Mouse (Mus musculus): ENCODE data around the gene Psma2.

Psma2 gene

GRCm38 (mm10) chr13:14612926-14613529, at the start of gene Psma2, which contains the start of gene Mrpl32:
Gene Psma2, plus strand, starts transcription at chr13:14613240.
Gene Mrpl32, minus strand, starts transcription at chr13:14613165.
- DNase-seq (ENCODE audit: extremely low read depth, low read depth) = peak; percentile 97

- DNase-seq (ENCODE audit: extremely low read depth, low read depth) = no peak
Observed at GRCm38 (mm10) chr13:14574128-14574527, 38.9 kb upstream of the Psma2 start.

- no peak for DNase-seq (ENCODE audit: extremely low read depth, low read depth)
Observed at GRCm38 (mm10) chr13:14580392-14580791, 32.6 kb upstream of the Psma2 start.

- DNase-seq (ENCODE audit: extremely low read depth, low read depth) = no peak
Observed at GRCm38 (mm10) chr13:14602744-14603143, 10.3 kb upstream of the Psma2 start.

- DNase-seq (ENCODE audit: extremely low read depth, low read depth) = no peak
Observed at GRCm38 (mm10) chr13:14607616-14608015, 5.4 kb upstream of the Psma2 start.

GRCm38 (mm10) chr13:14612463-14612862, 577 bp upstream of the Psma2 start:
- no peak for DNase-seq (ENCODE audit: extremely low read depth, low read depth)

GRCm38 (mm10) chr13:14613553-14613952, 513 bp downstream of the Psma2 start:
- DNase-seq (ENCODE audit: extremely low read depth, low read depth) = no peak

- no peak for DNase-seq (ENCODE audit: extremely low read depth, low read depth)
Observed at GRCm38 (mm10) chr13:14618724-14619123, 5.7 kb downstream of the Psma2 start.

GRCm38 (mm10) chr13:14629726-14630641, 16.9 kb downstream of the Psma2 start, which contains the start of gene AW209491:
Gene AW209491, plus strand, starts transcription at chr13:14630154.
- DNase-seq (ENCODE audit: extremely low read depth, low read depth) = peak; percentile 89

- no peak for DNase-seq (ENCODE audit: extremely low read depth, low read depth)
Observed at GRCm38 (mm10) chr13:14639998-14640397, 27.0 kb downstream of the Psma2 start.

GRCm38 (mm10) chr13:14649301-14649700, 36.3 kb downstream of the Psma2 start:
- DNase-seq (ENCODE audit: extremely low read depth, low read depth) = peak; percentile 20

- DNase-seq (ENCODE audit: extremely low read depth, low read depth) = no peak
Observed at GRCm38 (mm10) chr13:14667107-14667506, 54.1 kb downstream of the Psma2 start.

- DNase-seq (ENCODE audit: extremely low read depth, low read depth) = no peak
Observed at GRCm38 (mm10) chr13:14670342-14670741, 57.3 kb downstream of the Psma2 start.

GRCm38 (mm10) chr13:14688955-14689354, 75.9 kb downstream of the Psma2 start:
- DNase-seq (ENCODE audit: extremely low read depth, low read depth) = no peak

GRCm38 (mm10) chr13:14716801-14717200, 103.8 kb downstream of the Psma2 start:
- no peak for DNase-seq (ENCODE audit: extremely low read depth, low read depth)

- DNase-seq (ENCODE audit: extremely low read depth, low read depth) = no peak
Observed at GRCm38 (mm10) chr13:14717755-14718154, 104.7 kb downstream of the Psma2 start.
